In genomic region chr9:123924589-123925066, GRCm38 (mm10) we compare ENCODE assay signal across 8 mouse cellular contexts. TPM values are rescaled to one million over a fixed set of nuclear protein-coding genes. Genes with fewer than 3 reads are reported as not detected.
DNase-seq lines count a peak whose midpoint lies in the region; ATAC-seq lines count a peak whose summit lies in the region.

No protein-coding gene starts in this region.

- peak; percentile 74 for DNase-seq in R1 (ENCODE audit: low read depth, low spot score)
- DNase-seq in cerebellum, postnatal 36 days, result peak; percentile 78 to 87
- DNase-seq in frontal cortex, postnatal 36 days (ENCODE audit: low spot score in 2 of 2), result peak; percentile 87 to 92
- peak; percentile 74 to 93 for DNase-seq in left cerebral cortex, adult 8-10 months (ENCODE audit: low spot score in 2 of 2)
- DNase-seq in right cerebral cortex, adult 18-20 months, result peak; percentile 93
- peak; percentile 87 for DNase-seq in urinary bladder, adult 2 months (ENCODE audit: low spot score)

- H3K4me1 ChIP-seq in hindbrain, embryonic 15.5 days (replicated peaks), result peaks cover 20% of the 10 kb centered on the region

- peak overlapping the region; percentile 86 for H3K9ac ChIP-seq in hindbrain, embryonic 15.5 days

- peak overlapping the region; percentile 99 for H3K27ac ChIP-seq in hindbrain, embryonic 15.5 days (replicated peaks)

- H3K36me3 ChIP-seq in hindbrain, embryonic 15.5 days, result no peaks in the 10 kb centered on the region

- H3K9me3 ChIP-seq in hindbrain, embryonic 15.5 days, result no peaks in the 10 kb centered on the region

- WGBS in hindbrain, embryonic 15.5 days, result under 1% methylated on average over 49 of the region's 49 CpGs

- no peaks in the 10 kb centered on the region for H3K27me3 ChIP-seq in hindbrain, embryonic 15.5 days

- H3K4me2 ChIP-seq in hindbrain, embryonic 15.5 days, result peak overlapping the region; percentile 90

- peak; percentile 88 for ATAC-seq in hindbrain, embryonic 15.5 days (ENCODE audit: low FRiP score, low read depth)
- peak; percentile 34 for ATAC-seq in megakaryocyte, adult 5-6 weeks (ENCODE audit: poor library complexity, severe bottlenecking)

- peak overlapping the region; percentile 67 for H3K4me3 ChIP-seq in hindbrain, embryonic 15.5 days

RNA-seq across cellular contexts. Expression of gene Ccr1, which starts 43.9 kb away (rescaled TPM):
- polyA plus RNA-seq in hindbrain, embryonic 15.5 days (2015; fragmentation: Nextera tagmentation; extraction: Ambion mirVana), result 1.2 and 1.3 TPM in 2 replicates
- total RNA-seq in left cerebral cortex, adult 8-10 months (2022), result under 1 TPM in 2 of 4 experiments, not detected in 2; 0.17 to 0.34 TPM
- total RNA-seq in megakaryocyte, adult 5-6 weeks (2015), result 119 and 127 TPM in 2 replicates
- total RNA-seq in megakaryocyte, adult 5-6 weeks (2017), result 94.4 and 94.8 TPM in 2 replicates
- polyA plus RNA-seq in urinary bladder, adult 2 months (2012; rRNA removed), result 3.0 and 3.8 TPM in 2 replicates

RNA-seq across cellular contexts. Expression of gene Ccr1l1, which starts 53.6 kb away (rescaled TPM):
- not detected in 2 replicates for polyA plus RNA-seq in hindbrain, embryonic 15.5 days (2015; fragmentation: Nextera tagmentation; extraction: Ambion mirVana)
- not detected for total RNA-seq in left cerebral cortex, adult 8-10 months (2022)
- 0.23 and 1.0 TPM in 2 replicates for total RNA-seq in megakaryocyte, adult 5-6 weeks (2015)
- total RNA-seq in megakaryocyte, adult 5-6 weeks (2017), result 0.33 TPM in 1 of 2 replicates, not detected in the other
- 0.17 and 0.37 TPM in 2 replicates for polyA plus RNA-seq in urinary bladder, adult 2 months (2012; rRNA removed)

Comparison
In these comparisons a context has a peak if more than half of its experiments do, and no peak if none do; other contexts are left out.
1. Peak in every context shown above with its lines: DNase-seq, ATAC-seq, H3K4me3 ChIP-seq and H3K27ac ChIP-seq.
2. RNA of gene Ccr1, which starts 43.9 kb away (total RNA-seq): 94.4 to 127 TPM in megakaryocyte, adult 5-6 weeks; 0.17 to 0.34 TPM in left cerebral cortex, adult 8-10 months; every median in the first group is over 10 times any median in the second.